Mouse (Mus musculus) kidney, embryonic 16.5 days (tissue): ENCODE data around the gene Fam126a. TPM values are rescaled to one million over a fixed set of nuclear protein-coding genes. Genes with fewer than 3 reads are reported as not detected.

Experiments
- ATAC-seq: fragments of 200-750 bp; cut with Nextera tagmentation; 2 replicates; pipeline ENCODE4 v1.8.0; 2017; ENCODE audit warnings: moderate TSS enrichment; ENCODE audit not compliant: low FRiP score, low TSS enrichment
- H3K27ac ChIP-seq: fragments of 300-500 bp; sonication (generic); 2 replicates; pipeline ENCODE4 v1.5.1; 2014; ENCODE audit warnings: low read length
- H3K27me3 ChIP-seq: fragments of 300-500 bp; sonication (generic); 2 replicates; pipeline ENCODE4 v1.6.1; 2014; ENCODE audit warnings: low read length, control low read depth, mixed read lengths; ENCODE audit not compliant: insufficient read depth
- H3K36me3 ChIP-seq: fragments of 300-500 bp; sonication (generic); 2 replicates; pipeline ENCODE4 v1.6.1; 2014; ENCODE audit warnings: low read length, control low read depth, mixed read lengths; ENCODE audit not compliant: insufficient read depth
- H3K4me1 ChIP-seq: fragments of 300-500 bp; sonication (generic); 2 replicates; pipeline ENCODE4 v1.6.1; 2014; ENCODE audit warnings: low read length, control low read depth, mixed read lengths; ENCODE audit not compliant: insufficient read depth
- H3K4me2 ChIP-seq: fragments of 300-500 bp; sonication (generic); replicated peaks from 2 replicates; pipeline ENCODE4 v1.6.1; 2014; ENCODE audit warnings: low read depth, low read length
- H3K4me3 ChIP-seq: fragments of 300-500 bp; sonication (generic); 2 replicates; pipeline ENCODE4 v1.5.1; 2014; ENCODE audit warnings: mild to moderate bottlenecking, low read length
- H3K9ac ChIP-seq: fragments of 300-500 bp; sonication (generic); replicated peaks from 2 replicates; pipeline ENCODE4 v1.6.1; 2014; ENCODE audit warnings: low read length
- H3K9me3 ChIP-seq: fragments of 300-500 bp; sonication (generic); 2 replicates; pipeline ENCODE4 v1.6.1; 2016; ENCODE audit warnings: low read length, control low read depth
- WGBS: fragments of 180-500 bp; shearing (Covaris S2); extraction: QIAGEN DNeasy Blood & Tissue Kit; methylation state at CpG from one replicate; pipeline ENCODE4 v1.1.7; 2014; 5-methylcytosine and 5-hydroxymethylcytosine counted together
- polyA plus RNA-seq: library from polyadenylated mRNA; unstranded; fragments of >200 nt; fragmentation: Nextera tagmentation; extraction: Ambion mirVana; gene quantifications from 2 replicates; pipeline ENCODE4 v1.2.1, GENCODE M21; 2015

Gene Fam126a
- polyA plus RNA-seq, 1 experiment from 2014 or later, result 22.4 TPM

GRCm38 (mm10) chr5:24057592-24057991 is 27.1 kb upstream of the Fam126a start:
- ATAC-seq, result no peak
- H3K36me3 ChIP-seq, result no peaks in the 10 kb centered on the region
- no peak overlapping the region for H3K9ac ChIP-seq
- 71% methylated on average over 3 of the region's 3 CpGs for WGBS
- no peak overlapping the region for H3K4me2 ChIP-seq
- no peak overlapping the region for H3K27ac ChIP-seq
- no peak overlapping the region for H3K4me3 ChIP-seq
- peaks cover 10% of the 10 kb centered on the region; the same call in 1 of the 2 replicates for H3K9me3 ChIP-seq
- no peaks in the 10 kb centered on the region for H3K27me3 ChIP-seq
- no peaks in the 10 kb centered on the region; the same call in 1 of the 2 replicates for H3K4me1 ChIP-seq

GRCm38 (mm10) chr5:24056865-24057264 is 26.4 kb upstream of the Fam126a start:
- H3K4me3 ChIP-seq, result no peak overlapping the region
- no peak overlapping the region for H3K9ac ChIP-seq

GRCm38 (mm10) chr5:24054382-24054781 is 23.9 kb upstream of the Fam126a start:
- H3K27me3 ChIP-seq, result no peaks in the 10 kb centered on the region
- H3K9me3 ChIP-seq, result peaks cover 10% of the 10 kb centered on the region; the same call in 1 of the 2 replicates
- H3K9ac ChIP-seq, result no peak overlapping the region
- H3K4me3 ChIP-seq, result no peak overlapping the region
- no peaks in the 10 kb centered on the region for H3K36me3 ChIP-seq
- H3K4me1 ChIP-seq, result no peaks in the 10 kb centered on the region; the same call in 1 of the 2 replicates
- ATAC-seq, result no peak
- no peak overlapping the region for H3K4me2 ChIP-seq
- WGBS, result 92% methylated on average over 3 of the region's 3 CpGs
- H3K27ac ChIP-seq, result no peak overlapping the region

More at GRCm38 (mm10) chr5:24056865-24057264, 26.4 kb upstream of the Fam126a start:
- no peak for ATAC-seq
- H3K27ac ChIP-seq, result no peak overlapping the region
- H3K4me1 ChIP-seq, result no peaks in the 10 kb centered on the region; the same call in 1 of the 2 replicates
- H3K4me2 ChIP-seq, result no peak overlapping the region
- H3K9me3 ChIP-seq, result peaks cover 10% of the 10 kb centered on the region; the same call in 1 of the 2 replicates
- 89% methylated on average over 2 of the region's 2 CpGs for whole genome bisulfite sequencing
- no peaks in the 10 kb centered on the region for H3K27me3 ChIP-seq
- H3K36me3 ChIP-seq, result no peaks in the 10 kb centered on the region

- no peak for ATAC-seq
- Histone ChIP-seq H3K4me2 (no peak overlapping the region), H3K27ac (peak overlapping the region; percentile 51), H3K4me3 (no peak overlapping the region), H3K27me3 (no peaks in the 10 kb centered on the region; the same call in 1 of the 2 replicates), H3K36me3 (no peaks in the 10 kb centered on the region), H3K4me1 (no peaks in the 10 kb centered on the region; the same call in 1 of the 2 replicates), H3K9ac (no peak overlapping the region), H3K9me3 (peaks cover 10% of the 10 kb centered on the region; the same call in 1 of the 2 replicates)
- WGBS, result 42% methylated on average over 9 of the region's 9 CpGs
Measured at GRCm38 (mm10) chr5:24053245-24054190, 23.0 kb upstream of the Fam126a start.

- no peaks in the 10 kb centered on the region; the same call in 1 of the 2 replicates for H3K4me1 ChIP-seq
- peaks cover 5% of the 10 kb centered on the region; the same call in 1 of the 2 replicates for H3K9me3 ChIP-seq
- H3K9ac ChIP-seq, result no peak overlapping the region
- H3K27me3 ChIP-seq, result no peaks in the 10 kb centered on the region; the same call in 1 of the 2 replicates
- WGBS, result 58% methylated on average over 16 of the region's 16 CpGs
- H3K27ac ChIP-seq, result no peak overlapping the region
- no peaks in the 10 kb centered on the region for H3K36me3 ChIP-seq
- no peak overlapping the region for H3K4me3 ChIP-seq
- H3K4me2 ChIP-seq, result no peak overlapping the region
- ATAC-seq, result no peak
Measured at GRCm38 (mm10) chr5:24051755-24052675, 21.5 kb upstream of the Fam126a start.

GRCm38 (mm10) chr5:24047821-24048220 is 17.3 kb upstream of the Fam126a start:
- ATAC-seq, result no peak
- Histone ChIP-seq H3K9ac (no peak overlapping the region), H3K27ac (no peak overlapping the region), H3K4me2 (no peak overlapping the region), H3K4me1 (no peaks in the 10 kb centered on the region), H3K9me3 (no peaks in the 10 kb centered on the region), H3K27me3 (no peaks in the 10 kb centered on the region; the same call in 1 of the 2 replicates), H3K4me3 (no peak overlapping the region), H3K36me3 (no peaks in the 10 kb centered on the region)
- WGBS, result 36% methylated on average over 1 of the region's 1 CpGs

- Histone ChIP-seq H3K36me3 (no peaks in the 10 kb centered on the region), H3K27ac (no peak overlapping the region)
- no peak for ATAC-seq
Measured at GRCm38 (mm10) chr5:24047001-24047400, 16.5 kb upstream of the Fam126a start.

GRCm38 (mm10) chr5:24045998-24046631 is 15.6 kb upstream of the Fam126a start:
- Histone ChIP-seq H3K4me3 (no peak overlapping the region), H3K9ac (no peak overlapping the region), H3K36me3 (no peaks in the 10 kb centered on the region), H3K4me2 (no peak overlapping the region), H3K27me3 (peaks cover 3% of the 10 kb centered on the region; the same call in 1 of the 2 replicates), H3K9me3 (no peaks in the 10 kb centered on the region), H3K4me1 (no peaks in the 10 kb centered on the region), H3K27ac (no peak overlapping the region)
- no peak for ATAC-seq
- WGBS, result 61% methylated on average over 4 of the region's 4 CpGs

More at GRCm38 (mm10) chr5:24047001-24047400, 16.5 kb upstream of the Fam126a start:
- Histone ChIP-seq H3K9ac (no peak overlapping the region), H3K4me1 (no peaks in the 10 kb centered on the region), H3K27me3 (no peaks in the 10 kb centered on the region; the same call in 1 of the 2 replicates), H3K4me2 (no peak overlapping the region), H3K4me3 (no peak overlapping the region), H3K9me3 (no peaks in the 10 kb centered on the region)
- WGBS, result 81% methylated on average over 7 of the region's 7 CpGs

GRCm38 (mm10) chr5:24044387-24044786 is 13.9 kb upstream of the Fam126a start:
- Histone ChIP-seq H3K27me3 (peaks cover 3% of the 10 kb centered on the region; the same call in 1 of the 2 replicates), H3K36me3 (no peaks in the 10 kb centered on the region), H3K4me3 (no peak overlapping the region), H3K9me3 (no peaks in the 10 kb centered on the region), H3K9ac (no peak overlapping the region), H3K4me2 (no peak overlapping the region), H3K27ac (no peak overlapping the region), H3K4me1 (no peaks in the 10 kb centered on the region)
- 13% methylated on average over 1 of the region's 1 CpGs for WGBS
- ATAC-seq, result no peak
